Mouse (Mus musculus) fibroblast of lung, adult 2 months (primary cell): Measurements from ENCODE around the gene Gm20388.
"Not testable (repeated sequence)": the region's sequence is repeated elsewhere in the genome, so short reads cannot be mapped to it uniquely, and the experiment has no call there.

ENCODE experiments used
- DNase-seq: peaks from one replicate; pipeline ENCODE4 v3.0.0-alpha.2; 2011; ENCODE audit warnings: low read depth

Gm20388 gene

DNA sequence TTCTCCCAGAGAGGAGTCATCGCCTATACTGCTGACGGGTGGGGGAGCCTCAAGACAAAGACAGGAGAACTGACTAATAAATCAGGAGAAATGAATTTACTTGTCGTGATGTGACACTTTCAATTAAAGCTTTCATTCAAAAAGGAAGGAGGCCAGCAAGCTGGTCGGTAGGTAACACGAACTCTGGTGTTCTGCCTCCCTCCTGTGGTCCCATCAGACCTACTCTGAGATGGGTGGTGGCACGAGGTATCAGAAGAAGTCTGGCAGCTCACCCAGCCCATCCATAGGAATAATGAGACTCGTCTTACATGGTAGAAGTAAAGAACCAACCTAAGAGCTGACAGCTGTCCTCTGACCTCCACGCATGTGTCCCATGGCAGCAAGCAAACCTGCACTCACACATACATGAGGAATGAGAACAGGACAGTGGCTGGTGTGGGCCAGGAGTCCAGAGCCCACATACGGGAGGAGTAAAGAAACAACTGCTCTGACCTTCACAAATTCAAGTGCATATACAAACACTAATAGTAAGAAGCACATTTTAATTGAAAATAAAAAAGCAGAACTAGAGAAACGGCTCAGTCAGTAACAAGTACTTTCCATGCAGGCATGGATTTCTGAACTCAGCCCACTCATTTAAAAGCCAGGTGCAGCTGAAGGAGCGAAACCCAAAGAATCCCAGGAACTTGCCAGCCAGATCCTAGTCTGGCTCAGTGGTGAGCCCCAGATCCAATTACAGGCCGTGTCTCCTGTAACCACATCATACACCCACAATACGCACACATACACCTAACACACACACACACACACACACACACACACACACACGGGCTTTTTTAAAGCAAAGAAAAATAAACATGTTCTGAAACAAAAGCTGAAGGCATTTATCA lies 3093.6 kb downstream of the Gm20388 start:
- no peak for DNase-seq

DNA sequence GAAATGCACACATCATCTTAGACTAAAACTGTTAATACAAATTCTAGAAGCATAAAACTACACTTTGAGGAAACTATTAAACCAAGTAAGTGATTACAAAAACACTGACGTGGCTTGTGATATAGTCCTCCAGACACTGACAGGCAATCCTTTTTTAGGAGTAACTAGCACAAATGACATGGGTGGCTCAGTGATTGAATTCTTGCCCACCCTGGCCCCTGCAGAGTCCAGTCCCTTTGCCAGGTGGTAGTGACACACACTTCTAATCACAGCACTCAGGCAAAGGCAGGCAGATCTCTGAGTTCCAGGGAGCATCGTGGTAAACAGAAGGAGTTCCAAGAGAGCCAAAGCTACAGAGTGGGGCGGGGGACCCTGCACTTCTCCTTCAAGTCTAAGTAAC lies 3094.7 kb downstream of the Gm20388 start:
- DNase-seq, result no peak

DNA sequence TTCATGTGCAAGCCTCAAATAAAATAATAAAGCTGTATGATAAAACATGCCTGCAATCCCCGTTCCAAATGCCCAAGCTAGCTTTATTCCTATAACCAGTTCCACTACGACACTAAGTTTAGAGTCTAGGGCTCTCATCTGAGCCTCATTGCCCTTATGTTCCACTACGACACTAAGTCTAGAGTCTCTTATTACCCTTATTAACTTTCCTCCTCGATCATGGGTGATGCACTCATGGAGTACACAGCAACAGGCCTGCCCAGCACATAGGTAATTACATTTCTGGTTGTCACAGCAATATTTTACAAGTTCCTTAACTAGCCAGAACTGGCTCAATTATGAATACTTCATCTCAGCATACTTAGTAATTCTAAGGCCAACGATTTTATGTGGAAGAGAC lies 3095.2 kb downstream of the Gm20388 start:
- DNase-seq, result no peak

DNA sequence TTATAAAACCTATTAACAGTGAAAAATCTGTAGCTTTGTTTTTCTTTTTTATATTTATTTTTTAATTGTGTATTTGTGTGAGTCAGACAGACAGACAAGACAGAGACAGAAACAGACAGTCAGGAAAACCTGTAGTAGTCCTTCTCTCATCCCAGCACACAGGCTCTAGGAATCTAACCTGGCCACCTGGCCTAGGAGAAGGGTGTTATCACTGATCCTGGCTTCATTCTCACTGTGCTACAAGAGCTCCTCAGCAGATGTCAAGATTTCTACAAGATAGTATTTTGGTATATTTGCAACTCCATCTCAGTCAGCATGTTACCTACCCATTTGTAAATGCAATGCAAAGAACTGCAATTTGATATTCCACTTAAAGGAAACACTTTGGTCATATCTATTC lies 3100.7 kb downstream of the Gm20388 start:
- DNase-seq, result no peak

DNA sequence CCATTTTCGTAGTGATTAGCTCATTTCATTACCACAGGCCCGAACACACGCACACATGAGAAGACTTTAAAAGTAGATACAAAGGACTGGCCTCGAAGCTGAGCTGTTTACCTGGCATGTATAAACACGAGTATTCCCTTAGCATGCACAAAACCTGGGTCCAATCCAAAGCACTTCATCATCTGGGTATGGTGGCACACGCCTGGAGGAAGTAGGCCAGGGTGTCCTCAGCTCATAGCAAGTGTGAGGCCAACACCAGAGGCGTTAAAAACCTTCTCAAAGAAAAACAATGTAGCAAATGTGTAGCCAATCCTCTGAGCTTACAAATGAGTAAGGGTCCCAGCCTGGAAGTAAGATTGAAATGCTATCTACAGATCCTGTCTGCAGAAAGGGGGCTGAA lies 3103.8 kb downstream of the Gm20388 start:
- no peak for DNase-seq

DNA sequence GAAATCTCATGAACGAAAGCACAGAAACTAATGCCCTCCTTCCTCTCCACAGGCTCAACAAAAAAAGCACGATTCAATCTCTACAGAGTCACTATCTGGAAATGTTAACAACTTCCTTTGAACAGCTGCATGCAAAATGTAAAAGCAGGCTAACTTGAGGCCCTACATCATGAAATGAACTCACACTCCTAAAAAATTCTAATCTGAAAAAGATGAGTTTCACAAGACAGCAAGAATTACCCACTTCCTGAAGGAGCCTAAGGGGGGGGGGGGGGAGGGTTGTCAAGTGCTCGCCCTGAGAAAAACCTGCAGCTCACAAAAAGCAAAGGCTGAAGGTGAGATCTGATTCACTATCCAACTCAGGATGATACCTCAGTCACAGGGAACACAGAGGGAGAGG lies 3104.4 kb downstream of the Gm20388 start:
- no peak for DNase-seq

DNA sequence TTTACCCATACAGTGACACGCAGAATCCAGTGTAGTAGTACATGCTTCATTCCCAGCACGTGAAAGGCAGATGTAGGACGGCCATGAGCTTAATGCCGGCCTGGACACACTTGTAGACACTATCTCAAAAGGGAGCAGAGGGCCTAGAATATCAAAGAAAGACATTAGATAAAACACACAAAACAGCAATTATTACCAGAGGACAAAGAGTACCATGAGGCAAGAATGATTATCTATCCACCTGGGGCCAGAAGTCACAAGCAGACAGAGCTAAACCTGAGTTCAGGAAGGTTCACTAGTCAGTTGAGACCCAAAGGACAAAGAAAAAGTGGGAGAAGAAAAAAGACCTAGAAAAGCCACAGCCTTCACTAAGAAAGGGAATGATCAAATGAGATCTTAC lies 3106.5 kb downstream of the Gm20388 start:
- no peak for DNase-seq

DNA sequence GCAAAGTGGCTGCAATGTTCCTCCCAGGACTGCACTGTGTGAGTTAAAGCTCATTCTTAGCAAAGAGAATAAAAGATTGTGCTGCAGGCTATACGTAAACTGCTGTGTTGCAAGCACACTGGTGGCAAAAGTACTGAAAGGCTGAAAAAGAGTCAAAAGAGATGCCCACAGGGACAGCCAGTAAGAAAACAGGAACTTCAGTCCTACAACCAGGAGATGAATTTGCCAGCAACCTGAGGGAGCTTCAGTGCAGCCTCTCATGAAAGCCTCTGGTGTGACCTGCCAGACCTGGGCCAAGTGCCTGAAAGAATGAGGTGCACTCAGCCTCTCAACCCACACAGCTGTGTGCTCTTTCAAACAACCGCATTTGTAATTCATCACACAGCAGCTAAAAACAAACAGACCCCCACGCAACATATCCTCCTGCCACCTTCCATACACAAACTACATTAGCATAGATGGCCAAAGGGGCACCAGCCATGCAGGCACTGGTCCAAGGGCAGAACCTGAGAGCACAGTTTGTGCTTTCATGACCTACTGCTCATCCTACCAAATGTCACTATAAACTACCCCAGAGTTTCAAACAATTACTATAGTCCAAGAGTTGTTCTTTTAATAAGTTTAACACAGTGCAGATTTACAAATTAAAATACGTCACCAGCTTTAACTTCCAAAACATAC lies 3108.0 kb downstream of the Gm20388 start:
- DNase-seq, result no peak

DNA sequence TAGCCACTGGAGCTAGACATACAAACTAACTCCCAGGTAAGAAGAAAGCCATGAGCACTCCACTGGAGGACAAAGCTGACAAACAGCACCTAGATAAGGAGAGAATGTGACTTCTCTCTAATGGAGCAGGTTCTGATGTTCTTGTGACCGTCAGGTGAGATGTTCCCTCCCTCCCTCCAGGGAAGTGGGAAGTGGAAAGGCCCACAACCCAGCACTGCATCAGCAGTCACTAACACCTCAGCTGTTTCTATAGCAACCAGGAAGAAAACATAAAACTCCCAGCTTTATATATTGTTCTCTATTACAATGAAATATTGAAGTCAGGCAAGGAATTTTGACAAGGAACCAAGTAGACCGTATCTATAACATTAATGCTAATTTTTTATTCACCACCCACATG lies 3109.4 kb downstream of the Gm20388 start:
- no peak for DNase-seq

DNA sequence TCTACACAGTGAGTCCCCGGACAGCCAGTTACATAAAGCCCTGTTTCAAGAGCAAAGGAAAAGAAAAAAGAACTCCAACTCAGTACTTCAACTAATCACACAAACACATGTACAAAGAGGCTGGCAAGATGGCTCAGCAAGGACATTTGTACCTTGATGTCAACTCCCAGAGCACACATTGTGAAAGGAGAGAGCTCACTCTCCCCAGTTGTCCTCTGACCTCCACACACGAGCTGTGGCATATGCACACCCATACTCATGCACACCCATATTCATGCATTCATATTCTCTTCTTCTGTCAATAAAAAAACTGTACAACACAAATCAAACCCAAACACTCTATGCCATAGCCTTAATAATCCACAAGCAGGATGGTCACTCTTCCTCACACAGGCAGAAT lies 3110.2 kb downstream of the Gm20388 start:
- no peak for DNase-seq

DNA sequence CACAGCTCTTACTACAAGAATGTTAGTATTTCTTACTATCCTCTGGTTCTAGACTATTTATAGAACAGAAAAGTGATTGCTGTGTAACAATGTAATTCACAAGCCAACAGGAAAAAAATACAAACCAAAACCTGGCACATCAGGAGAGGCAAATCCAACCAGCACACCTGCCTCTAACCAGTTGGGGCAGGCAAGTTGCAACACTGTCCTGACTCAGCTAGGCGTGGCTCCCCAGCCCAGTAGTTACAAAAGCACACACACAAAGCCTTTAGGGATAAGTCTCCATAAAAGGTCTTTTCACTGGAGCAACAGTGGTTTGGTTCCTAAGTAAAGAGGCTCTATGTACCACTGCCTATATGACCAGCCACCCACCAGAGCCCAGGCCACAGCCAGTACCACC lies 3110.6 kb downstream of the Gm20388 start:
- DNase-seq, result peak; percentile 70

DNA sequence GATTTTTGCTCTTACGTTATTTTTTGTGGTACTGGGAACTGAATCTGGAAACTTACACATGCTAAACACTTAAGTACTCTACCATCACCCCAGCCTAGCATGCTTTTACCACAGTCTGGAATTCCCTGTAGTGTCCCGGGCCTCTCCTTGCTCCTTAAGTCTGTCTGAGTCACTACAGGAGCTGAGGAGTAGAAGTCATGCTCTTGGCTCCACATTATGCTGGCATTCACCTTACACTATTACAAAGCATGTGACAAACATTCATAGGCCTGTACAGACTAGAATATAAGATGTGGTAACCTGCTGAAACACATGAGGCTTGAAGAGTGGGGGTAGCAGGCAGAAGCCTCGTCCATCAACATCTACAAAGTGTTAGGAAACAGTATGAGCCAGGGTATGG lies 3112.1 kb downstream of the Gm20388 start:
- DNase-seq, result peak; percentile 69

DNA sequence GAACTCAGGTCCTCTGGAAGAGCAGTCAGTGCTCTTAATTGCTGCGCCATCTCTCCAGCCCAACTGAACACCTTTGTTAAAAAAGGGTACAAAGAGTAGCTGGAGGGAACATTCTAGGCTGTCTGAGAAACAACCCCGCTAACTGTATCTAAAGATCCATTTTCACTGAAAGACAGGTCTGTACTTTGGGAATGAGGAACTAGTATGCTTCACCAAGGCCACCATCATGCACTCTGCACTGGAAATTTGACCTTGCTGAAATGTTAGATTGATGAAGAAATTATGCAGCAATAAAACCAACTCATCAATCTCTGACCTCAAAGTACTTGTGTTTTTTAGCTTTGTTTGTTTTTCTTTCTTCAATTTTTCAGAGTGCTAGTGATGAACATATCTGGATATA lies 3113.6 kb downstream of the Gm20388 start:
- no peak for DNase-seq

DNA sequence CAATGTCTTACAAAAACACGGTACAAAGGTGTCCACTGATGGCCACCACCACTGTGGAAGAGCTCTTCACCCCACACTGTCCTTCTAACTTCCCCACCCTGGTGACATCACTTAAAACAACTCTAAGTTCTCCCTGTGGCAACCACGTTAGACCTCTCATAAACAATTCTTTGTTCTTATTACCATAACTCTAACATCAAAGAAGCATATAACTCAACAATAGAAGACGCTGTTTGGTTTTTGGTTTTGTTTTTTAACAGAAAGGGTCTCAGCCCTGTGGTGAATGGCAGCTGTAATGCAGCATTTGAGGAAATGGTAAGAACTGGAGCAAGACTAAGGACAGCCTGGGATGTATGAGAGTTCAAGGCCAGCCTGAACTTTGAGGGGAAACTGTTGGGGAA lies 3115.3 kb downstream of the Gm20388 start:
- DNase-seq, result no peak

DNA sequence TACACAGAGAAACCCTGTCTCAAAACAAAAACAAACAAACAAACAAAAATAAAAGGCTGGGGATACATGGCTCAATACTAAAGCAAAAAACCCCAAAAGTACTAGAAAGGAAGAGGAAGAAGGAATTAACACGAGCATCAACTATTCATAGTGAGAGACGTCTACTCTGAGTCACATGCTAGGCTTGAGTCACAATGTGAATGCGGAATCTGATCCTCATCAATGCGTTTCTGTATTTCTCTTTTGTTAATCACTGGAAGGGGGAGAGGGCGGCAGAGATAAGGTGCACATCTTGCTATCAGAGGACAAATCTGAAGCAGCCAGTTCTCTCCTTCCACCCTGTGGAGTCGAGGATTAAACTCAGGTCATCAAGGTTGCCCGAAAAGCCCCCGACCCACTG lies 3117.1 kb downstream of the Gm20388 start:
- DNase-seq, result no peak

DNA sequence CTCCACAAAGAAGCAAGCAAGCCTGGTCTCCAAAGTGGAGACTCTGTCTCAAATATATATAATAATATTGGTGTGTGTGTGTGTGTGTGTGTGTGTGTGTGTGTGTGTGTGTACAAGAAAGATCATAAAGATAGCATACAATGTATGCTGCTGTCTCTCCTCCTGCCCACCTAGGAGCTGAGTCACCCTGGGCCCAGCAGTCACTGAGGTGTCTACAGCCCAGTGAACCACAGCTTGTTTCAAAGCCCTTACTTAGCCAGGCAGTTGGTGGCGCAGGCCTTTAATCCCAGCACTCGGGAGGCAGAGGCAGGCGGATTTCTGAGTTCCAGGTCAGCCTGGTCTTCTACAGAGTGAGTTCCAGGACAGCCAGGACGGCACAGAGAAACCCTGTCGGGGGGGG lies 3119.4 kb downstream of the Gm20388 start:
- DNase-seq, result not testable (repeated sequence)

DNA sequence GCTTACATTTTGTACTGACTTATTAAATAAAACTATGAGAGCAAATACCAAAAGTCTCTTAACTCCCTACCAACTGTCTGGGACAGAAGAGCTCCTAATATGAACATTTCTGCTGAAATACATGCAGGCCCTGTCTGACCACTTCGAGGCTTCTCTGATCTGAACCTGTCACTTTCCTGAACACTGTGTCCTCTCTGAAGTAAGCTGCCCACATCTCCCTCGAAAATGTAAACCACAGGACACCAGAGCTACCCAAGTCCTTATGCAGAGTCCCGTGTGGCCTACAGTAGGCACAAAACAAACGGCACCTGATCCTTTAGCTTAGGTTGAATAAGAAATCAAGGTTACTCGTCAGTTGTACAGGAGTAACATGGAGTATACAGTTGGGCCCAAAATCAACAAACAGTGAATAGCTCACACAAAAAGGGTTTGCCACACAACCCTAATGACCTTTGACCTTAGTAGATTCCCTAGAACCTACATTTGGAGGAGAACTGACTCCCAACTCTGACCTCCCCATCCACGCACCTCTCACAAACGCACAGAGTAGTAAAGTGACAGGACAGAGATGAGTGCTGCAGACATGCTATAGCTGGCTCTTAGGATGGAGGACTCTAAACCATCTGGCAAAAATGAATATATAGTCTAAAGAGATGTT lies 3120.8 kb downstream of the Gm20388 start:
- DNase-seq, result no peak

DNA sequence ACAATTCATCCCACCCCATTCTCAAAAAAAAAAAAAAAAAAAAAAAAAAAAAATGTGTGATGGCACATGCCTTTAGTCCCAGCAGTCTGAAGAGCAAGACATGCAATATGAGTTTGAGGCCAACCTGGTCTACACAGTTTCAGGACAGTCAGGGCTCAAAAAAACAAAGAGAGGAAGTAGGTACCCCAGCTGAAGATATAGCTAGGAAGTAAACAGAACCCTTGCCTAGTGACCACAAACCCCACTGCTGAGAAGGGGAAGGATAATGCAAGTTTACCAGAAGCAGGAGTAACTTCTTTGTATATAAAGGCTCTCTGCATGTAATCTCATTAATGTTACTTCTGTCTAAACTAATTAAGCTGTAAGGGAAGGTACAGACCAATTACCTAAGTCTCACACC lies 3122.1 kb downstream of the Gm20388 start:
- no peak for DNase-seq

DNA sequence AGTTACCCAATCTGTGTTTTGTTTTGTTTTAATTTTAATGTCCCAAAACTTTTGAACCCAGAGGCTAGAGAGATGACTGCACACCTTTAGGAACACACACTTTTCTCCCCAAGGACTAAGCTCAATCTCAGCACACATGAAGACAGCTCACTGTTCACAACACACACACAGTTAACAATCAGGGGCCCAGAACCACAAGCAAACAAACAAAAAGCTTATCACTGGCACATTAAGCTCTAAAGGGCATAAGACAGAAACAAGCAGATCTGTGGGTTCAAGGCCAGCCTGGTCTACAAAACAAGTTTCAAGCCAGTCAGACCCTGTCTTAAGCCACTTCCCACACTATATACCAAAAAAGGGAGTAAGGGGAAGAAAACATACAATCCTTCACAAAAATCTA lies 3122.8 kb downstream of the Gm20388 start:
- DNase-seq, result no peak

DNA sequence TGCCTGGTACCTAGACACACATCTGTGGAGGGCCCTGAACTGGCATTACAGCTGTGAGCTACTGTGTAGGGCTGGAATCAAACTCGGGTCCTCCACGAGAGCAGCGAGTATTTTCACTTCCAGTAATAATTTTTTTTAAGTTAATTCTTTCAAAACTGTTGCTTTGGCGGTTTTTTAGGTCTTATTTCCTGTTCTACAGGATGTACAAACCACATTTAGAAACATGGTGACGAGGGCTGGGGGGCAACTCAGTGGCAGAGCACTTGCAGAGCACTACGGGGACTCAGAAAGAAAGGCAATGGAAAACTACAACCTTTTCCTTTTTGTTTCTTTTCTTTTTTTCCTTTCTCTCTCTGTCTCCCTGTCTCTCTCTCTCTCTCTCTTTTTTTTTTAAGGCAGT lies 3123.5 kb downstream of the Gm20388 start:
- no peak for DNase-seq

DNA sequence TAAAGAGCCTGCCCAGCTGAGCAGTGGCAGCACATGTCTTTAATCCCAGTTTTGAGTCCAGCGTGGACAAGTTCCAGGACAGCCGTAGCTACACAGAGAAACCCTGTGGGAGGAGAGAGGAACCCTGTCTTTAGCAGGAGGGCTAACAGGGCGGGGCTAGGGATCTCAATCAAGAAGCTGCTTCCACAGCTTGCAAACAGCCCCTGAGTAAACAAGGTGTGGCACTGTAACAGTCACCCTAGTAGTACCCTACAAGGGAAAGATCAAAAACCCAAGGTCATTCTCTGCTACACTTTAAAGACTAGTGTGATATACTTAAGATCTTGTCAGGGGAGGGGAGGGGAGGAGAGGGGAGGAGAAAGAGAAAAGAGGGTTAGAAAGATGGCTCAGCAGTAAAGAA lies 3126.3 kb downstream of the Gm20388 start:
- no peak for DNase-seq

DNA sequence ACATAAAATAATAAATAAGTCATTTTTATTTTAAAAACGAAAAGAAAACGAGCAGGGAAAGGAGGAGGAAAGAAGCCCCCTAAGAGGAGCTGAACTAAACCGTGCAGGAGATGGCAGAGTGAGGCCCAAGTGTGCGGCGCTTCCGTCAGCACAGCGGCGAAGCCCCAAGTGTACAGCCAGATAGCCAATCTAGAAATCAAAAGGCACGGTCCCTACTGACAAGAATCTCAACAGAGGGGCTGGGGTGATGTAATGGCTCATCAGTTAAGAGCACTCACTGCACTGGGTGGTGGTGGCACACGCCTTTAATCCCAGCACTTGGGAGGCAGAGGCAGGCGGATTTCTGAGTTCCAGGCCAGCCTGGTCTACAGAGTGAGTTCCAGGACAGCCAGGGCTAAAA lies 3126.8 kb downstream of the Gm20388 start:
- no peak for DNase-seq

DNA sequence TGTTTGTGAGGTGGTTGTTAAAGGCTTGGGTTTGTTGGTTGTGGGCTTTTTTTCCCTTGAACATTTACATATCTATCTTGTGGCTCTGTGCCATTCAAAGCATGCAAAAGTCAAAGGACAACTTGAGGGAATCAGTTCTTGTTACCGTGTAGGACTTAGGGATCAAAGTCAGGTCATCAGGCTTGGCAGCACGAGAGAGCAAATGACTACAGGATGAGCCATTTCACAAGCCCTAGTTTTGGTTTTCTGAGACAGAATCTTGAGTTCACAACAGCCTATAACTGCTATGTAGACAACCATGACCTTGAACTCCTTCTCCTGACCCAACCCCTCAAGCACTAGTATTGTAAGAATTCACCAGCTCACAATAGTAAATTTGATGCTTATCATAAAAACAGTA lies 3127.7 kb downstream of the Gm20388 start:
- DNase-seq, result no peak
